Mouse (Mus musculus): ENCODE results near the gene Nsmce4a.
A peak's percentile ranks its signal among the peaks of the same experiment; 100 is the strongest.

Nsmce4a gene

DNA sequence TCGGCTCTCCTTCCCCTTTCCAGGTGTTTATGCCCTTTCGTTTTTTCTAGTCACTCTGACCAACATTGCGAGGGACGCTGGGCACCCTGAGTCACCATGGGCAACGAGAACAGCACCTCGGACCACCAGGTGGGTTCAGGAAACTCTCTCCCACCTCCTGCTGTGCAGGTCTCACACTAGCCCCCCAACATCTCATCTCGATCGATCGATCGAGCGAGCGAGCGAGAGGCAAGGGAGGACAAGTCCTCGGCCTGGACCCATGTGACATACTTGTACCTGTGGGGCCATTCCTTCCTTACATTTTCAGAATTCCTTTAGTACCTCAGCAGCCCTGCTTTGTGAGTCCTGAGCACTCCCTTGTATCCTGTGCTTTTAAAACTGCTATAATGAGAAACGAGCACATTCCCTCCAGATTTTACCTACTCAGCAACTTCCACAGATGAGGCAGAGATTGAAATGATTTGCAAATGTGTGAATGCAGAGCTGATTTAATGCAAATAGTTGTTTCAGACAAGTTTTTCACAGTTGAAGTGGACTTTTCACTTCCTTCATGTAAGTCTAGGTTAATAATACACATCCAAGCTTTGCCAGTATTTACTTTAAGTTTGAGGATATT lies 4.6 kb upstream of the Nsmce4a start, which contains the start of gene Tacc2:
Gene Tacc2, plus strand, starts transcription at position 51 of the 616 bp plus-strand sequence.
- no peak for DNase-seq

DNA sequence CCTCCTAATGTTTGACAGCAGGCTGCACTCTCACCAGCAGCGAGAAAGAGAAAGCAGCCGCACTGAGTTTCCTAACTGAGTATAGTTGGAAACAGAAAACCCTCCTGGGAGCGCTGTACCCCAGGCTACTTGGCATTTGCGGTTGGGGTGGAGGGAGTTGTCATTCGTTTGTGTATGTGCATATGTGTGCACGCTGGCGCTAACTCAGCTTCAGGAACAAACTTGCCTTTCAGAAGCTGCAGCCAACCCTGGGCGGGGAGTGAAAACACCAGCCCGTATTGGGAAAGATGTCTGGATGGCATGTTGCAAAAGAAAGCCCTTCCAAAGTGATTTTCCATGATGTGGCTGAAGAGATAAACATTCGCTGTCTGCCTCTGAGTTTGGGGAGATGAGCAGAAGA lies 4.1 kb upstream of the Nsmce4a start:
- peak; percentile 59 to 78 for DNase-seq

DNA sequence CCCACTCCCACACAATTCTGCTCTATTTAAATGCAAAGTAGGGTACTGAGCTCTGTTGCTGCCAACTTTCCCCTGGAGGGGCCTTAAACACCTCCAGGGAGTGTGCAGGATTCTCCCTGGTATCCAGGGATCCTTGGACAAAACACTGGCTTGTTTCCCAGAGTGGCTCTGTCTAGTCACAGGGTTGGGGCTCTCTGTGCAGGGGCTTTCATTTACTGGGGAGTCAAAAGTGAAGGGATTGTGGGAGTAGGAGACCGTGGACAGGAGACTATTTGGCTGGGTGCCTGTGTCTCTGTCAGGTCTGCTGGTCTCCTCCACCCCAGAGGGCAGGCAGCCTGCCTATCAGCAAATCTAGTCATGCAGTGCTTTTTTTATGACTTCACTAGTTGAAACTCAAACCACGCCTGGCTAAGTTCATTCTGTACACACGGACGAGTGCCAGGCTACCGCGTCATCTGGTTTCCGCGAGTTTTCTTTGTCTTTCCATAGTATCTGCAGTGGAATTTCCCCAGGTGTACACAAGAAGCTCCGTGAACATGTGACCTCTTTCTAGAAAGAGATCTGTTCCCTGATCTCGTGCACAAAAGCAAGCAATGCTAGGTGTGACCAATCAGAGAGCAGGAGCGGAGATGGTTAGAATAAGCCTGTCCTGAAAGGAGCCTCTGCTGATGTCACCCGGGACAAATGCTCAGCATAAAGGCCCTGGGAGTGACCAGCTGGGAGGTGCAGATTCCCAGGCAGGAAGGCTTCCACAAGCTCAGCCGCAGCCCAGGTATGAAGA lies 1.5 kb upstream of the Nsmce4a start:
- DNase-seq: peak; percentile 70 to 79

DNA sequence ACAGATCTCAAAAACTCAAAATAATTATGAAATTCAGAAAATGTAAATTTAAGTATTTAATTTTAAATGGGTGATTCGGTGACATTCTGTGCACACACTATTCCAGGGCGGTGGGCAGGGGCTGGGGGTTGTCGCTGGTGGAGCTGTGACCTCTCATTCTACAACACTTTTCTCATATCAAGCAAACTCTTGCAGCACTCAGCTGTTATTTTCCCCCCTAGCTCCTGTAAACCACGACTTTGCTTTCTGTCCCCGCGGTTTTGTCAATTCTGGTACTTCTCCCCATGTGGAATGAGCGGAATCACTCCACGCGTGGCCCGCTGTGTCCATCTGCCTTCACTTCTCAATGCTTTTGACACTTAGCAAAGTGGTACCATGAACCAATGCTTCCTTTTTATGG lies 828 bp upstream of the Nsmce4a start:
- no peak for DNase-seq

DNA sequence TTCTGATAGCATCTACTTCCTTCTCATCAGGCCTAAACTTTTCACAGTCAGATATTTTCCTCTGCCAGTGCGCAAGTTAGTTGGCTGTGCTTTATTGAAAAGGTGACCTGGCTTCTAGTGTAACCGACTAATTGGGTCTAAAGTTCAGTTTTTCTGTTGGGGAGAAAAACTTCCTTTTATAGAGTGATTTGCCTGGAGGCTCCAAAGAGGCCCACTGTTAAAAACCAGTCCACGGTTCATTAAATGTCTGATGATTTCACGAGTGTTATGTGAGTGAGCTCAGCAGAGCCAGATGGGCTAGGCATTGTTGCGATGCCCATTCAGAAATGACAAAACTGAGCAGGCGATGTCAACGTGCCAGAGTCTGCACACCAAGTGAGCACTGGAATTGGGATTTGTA lies 2.4 kb downstream of the Nsmce4a start:
- DNase-seq: no peak

DNA sequence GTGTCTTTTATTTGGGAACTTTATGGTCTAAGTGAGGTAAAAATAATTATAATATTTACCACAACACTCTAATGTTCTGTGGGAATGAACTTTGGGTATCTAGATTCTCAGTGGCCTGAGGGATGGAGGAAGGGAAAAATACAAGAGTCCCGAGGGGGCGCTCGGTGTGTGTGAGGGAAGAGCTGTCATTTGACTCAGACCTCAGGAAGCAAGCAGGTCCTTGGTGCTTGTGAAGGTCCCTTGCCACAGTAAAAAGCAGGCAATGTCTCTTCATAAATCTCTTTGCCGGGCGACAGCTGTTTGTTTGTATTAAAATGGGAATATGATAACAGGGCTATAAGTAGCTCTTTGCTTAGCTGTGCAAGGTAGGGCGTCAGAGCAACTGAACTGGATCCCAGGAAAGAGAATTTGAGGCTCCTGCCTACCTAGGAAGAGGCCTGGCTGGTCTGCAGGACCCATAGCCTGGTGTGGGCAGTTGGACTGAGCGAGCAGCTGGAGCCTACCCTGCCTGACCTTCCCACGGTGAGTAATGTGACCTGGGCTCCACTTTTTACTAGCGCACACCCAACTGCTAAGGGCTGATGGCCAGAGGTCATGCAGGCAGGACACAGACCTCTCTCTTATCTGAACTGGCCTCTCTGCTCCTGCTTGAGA lies 4.0 kb downstream of the Nsmce4a start:
- no peak for DNase-seq

DNA sequence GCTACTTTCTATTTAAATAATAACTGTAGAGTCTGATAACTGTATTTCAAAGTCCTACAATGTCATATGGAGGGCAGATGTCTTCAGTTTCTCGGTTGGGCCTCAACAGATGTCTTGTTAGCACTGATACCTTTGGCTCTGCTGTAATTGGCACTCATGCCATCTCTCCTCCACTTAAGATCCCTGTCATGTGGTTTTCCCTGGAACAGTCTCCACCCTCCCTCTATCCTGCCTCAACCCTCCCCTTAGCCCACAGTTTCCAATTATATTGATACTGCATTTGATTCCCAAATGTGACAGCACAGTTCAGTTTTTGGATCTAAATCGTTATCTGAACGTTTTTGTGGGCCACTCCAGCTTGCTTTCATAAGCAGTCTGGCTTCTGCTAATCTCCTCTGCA lies 8.3 kb downstream of the Nsmce4a start:
- no peak for DNase-seq

DNA sequence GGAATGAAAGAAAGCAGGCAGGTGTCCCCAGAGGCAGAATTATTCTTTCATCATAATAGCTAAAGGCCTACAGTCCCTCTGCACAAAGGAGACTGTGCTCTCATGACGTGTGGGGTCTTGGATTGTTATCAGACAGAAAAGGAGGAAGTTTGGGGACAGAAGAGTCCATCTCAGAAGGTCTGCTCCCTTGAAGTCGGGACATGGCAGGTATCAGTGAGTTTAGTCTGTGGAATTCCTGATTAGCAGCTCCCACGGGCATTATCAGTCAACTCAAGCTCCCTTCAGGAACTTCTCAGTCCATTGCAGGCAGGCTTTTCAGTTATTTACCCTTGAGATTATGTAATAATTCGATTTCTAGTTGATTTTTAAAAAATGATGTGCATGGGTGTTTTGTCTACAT lies 9.0 kb downstream of the Nsmce4a start:
- no peak for DNase-seq

DNA sequence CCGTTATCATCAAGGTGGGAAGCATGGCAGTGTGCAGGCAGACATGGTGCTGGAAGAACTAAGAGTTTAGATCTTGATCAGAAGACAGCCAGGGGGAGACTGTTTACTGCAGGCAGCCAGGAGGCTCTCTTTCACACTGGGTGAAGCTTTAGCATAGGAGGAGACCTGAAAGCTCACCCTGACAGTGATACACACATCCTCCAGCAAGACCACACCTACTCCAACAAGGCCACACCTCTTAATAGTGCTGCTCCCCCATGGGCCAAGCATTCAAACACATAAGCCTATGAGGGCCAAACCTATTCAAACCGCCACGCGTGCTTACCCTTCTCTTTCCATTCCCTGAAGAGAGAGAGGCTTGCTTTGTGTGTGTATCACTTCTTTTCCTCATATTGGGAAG lies 9.6 kb downstream of the Nsmce4a start:
- DNase-seq: no peak

DNA sequence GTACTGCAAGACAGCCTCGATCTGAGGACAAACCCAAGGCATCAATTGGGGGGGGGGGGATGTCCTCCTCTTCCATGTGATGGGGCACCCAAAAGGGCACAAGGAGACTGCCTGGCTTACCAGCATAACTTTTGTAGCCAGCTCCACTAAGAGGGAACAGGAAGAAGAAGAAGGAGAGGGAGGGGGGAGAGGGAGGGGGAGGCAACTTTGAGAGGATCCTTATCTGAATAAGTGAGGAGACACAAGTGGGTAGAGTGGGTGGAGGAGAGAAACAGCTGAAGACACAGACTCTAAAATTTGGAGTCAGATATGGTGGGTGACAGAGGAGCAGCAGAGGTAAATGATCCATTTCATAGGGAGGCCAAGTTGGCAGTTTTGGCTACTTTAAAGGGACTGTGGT lies 12.0 kb downstream of the Nsmce4a start:
- DNase-seq: no peak

DNA sequence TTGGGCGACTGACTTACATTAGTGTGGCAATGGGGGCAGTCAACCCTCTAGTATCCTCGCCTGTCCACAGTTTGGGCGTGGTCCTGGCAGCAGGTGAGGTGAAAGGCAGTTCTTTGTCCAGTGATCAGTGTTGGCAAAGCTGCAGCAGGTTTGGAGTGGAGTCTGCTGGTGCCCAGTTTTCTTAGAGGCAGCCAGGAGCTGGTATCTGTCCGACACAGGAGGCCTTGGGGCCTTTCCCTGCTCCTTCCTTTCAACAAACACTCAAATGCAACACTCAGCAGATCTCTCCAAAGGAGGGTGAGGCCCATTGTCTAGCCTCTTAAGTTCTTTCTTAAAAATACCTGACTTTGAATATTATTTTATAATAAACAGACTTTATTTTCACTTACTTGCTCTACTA lies 14.3 kb downstream of the Nsmce4a start:
- DNase-seq: peak in 1 of 2 experiments; percentile 18

DNA sequence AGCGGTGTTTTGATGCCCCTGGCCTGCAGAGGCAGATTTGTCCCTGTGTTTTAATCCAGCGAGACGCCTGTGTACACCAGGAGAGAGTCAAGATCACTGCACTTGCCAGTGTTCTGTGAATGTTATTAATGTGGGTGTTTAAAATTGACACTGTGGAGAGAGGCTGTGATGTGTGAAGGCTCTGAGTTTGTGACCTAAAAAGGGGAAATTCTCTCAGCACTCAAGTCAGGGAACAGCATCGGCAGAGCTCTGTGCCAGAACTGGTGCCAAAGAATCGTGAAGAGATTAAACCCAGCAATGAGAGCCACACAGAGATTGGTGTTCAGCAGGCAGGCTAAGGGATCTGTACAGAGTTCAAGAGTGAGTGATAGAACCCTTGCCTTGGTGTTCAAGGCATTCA lies 17.3 kb downstream of the Nsmce4a start:
- DNase-seq: no peak

DNA sequence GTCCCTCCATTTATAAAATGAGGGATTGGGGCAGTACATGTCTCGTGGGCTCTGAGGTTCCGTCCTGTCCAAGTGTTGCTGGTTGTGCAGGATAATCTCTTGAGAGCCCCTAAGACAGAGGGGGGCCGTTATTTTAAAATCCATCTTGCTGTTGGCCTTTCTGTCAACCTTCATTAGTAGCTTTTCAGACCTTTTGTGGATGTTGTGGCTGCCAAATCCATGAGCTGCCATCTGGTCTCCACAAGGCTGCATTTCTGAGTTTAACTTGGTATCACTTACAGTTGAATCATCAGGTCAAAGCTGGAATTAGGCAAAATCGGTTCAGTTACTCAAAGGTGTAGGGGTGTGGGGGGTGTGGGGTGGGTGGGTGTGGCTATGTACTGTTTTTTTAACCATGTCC lies 19.6 kb downstream of the Nsmce4a start:
- DNase-seq: no peak

DNA sequence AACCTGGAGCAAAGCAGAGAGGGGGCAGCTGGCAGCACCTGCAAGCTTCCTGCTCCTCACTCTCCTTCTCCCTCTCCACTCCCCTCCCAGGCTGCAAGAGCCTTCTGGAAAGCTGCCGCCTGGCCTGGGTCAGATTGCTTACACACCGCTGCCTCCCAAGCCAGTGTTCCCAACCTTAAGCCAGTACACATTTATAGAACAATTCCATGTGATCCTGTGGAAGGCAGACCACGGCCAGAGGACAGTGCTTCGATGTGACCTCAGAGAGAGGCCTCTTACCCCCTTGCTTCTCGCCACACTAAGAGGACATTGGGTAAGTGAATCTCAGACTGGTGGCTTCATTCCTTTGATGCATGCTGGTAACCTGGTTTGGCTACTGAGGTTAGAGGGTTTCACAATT lies 20.1 kb downstream of the Nsmce4a start:
- DNase-seq: peak in 1 of 2 experiments; percentile 34

DNA sequence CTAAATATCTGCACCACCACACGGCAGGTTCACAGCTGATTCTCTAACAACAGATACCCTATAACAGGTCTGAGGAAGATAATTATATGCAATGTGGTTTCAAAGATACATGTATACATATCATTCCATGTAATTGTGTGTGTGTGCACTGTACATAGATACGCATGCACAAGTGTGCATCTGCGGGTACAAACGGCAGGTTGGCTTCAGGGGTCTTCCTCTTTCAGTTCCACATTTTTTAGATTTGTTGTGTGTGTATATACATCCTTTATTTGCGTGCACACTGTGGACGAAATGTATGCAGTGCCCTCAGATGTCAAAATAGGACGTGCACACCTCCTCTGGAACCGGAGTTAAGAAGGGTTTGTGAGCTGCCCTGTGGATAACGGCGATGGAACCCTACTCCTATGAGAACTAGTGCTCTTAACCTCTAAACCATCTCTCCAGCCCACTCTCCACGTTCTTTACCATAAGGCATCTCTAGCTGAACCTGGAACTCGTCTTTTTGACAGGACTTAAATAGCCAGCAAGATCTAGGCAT lies 25.2 kb downstream of the Nsmce4a start:
- DNase-seq: no peak

DNA sequence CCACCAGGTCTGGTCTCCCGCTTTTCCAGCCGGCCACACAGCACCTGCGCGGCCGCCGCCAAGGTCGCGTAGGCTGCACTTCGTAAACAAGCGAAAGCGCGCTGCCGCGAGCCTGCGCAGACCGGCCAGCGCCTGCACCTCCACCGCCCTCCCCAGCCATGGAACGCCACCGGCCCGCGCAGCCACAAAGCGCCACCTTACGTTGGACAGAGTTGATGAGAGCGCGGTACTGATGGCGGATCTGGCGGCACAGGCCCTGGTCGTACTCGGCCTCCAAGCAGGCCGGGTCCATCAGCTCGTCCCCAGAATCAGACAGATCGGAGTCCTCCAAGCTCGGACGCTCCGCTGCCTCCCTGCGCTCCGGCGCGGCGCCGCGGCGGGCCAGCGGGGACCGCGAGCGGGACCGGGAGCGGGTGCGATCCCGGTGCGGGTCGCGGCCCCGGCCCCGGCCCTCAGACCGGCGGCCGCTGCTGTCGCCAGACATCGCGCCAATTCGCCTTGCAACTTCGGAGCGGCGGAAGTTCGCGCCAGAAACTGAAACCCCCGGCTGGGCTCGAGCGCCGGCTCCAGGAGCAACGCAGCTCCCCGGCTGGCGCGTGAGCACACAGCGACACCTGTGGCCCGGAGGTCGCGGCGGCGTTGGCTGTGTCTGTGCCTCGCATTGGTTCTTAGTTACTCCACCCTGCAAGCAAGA lies 26.0 kb downstream of the Nsmce4a start:
- DNase-seq: peak; percentile 90 to 93

DNA sequence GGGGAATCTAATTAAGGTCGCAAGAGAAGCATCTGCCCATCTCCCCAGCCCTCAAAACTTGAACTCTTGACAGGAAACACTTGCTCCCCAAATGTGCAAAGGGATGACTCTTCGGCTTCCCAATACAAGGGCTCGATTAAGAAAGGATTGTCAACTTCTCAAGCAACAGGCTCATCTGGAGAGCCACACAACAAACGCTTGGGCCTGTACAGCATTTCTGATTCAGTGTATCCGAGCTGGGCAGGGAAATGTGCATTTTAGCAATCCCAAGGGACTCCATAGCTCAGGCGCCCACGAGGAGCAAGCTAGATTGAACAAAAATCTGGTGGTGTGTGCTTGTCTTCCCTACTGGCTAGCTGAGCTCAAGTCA lies 26.5 kb downstream of the Nsmce4a start:
- no peak for DNase-seq

DNA sequence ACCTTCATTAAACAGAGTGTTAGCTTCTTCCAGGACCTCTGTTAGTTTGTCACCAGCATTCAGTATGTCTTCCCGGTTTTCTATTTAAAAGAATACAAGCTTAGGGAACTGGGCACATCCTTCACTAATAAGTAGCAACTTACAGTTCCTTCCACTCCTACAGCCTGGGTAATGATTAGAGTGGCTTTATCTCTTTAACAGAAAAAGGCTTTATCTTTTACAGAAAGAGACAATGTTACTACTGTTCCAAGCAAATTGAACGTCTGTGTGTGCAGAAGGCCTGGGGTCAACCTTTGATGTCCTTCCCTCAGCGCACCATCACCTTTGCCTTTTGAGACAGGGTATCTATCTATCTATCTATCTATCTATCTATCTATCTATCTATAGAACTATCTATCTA lies 27.0 kb downstream of the Nsmce4a start:
- DNase-seq: no peak

DNA sequence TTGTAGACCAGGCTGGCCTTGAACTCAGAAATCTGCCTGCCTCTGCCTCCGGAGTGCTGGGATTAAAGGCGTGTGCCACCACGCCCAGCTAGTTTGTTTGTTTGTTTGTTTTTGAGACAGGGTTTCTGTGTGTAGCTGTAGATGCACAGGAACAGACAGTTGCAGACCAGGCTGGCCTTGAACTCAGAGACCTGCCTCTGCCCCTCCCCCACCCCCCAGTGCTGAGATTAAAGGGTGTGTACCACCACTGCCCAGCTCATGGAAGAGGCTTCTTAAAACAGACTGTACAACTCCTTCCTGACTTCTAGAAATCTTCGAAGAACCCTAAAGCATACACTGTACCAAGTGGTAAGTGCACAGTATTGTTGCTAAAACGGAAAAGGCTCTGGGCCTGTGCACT lies 27.5 kb downstream of the Nsmce4a start:
- no peak for DNase-seq

DNA sequence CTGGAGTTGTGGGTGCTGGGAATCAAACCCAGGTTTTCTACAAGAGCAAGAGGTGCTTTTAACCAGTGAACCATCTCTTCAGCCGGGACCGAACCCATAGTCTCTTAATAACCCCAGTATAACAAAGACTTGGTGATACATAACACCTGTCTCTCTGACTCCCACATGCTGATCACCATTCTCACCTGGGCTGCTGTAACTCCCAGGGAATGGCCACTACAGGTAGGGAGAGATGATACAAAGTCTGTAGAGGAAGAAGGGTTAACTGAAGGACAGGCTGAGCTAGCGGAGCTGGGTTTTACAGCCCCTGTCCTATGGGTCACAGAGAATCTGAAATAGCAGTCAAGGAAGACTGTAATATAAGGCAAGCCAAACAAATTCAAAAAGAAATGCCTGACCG lies 29.7 kb downstream of the Nsmce4a start:
- no peak for DNase-seq

DNA sequence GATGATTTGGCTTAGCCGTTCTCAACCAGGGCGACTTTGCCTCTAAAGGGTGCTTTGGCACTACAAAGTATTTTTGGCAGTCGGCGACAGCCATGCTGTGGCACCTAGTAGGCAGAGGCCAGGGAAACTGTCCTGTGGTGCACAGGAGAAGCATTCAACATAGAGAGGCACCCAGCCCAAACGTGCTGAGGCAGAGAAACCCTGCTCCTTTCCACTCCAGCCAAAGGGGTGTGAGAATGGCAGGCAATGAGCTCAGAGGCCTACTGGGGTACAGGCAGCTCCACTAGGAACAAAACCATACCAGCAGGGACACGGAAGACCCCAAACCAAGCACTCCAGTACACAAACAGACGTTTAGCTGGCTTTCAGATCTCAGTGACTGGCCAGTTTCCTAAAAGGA lies 32.7 kb downstream of the Nsmce4a start:
- no peak for DNase-seq

DNA sequence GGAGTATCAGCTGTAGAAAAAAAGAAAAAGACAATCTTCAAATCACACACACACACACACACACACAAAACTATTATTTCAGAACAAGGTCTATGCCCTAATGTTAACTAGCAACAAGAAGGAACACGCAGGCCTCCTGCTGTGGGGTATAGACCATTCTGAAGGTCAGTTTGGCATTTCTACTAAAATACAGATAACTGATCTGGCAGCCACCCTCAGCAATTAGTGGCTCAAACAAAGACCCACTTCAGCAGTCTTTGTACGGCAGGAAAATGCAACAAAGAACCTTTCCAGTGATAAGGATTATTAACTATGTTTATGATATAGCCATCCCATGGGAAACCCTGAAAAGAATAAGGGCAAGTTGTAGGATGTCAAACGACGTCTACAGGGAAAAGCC lies 35.9 kb downstream of the Nsmce4a start:
- DNase-seq: no peak

DNA sequence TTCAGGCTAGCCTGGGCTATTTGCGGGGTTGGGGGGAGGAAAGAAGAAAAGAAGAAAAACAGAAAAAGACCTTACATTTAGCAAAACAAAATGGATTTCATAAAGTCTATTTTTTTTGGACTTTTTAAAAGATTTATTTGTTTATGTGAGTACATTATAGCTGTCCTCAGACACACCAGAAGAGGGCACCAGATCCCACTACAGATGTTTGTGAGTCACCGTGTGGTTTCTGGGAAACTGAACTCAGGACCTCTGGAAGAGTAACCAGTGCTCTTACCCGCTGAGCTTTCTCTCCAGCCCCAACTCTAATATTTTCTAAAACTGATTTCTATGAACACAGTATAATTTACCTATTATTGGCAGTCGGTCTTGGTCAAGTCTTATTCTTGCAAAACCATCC lies 37.7 kb downstream of the Nsmce4a start:
- DNase-seq: no peak
